Mouse (Mus musculus): ENCODE results near the gene Tgm1. TPM values are rescaled to one million over a fixed set of nuclear protein-coding genes. Genes with fewer than 3 reads are reported as not detected.

The Tgm1 gene
- total RNA-seq, 1 experiment from 2014 or later = 2.8 TPM

- no peak for ATAC-seq (replicated peaks; ENCODE audit: low read depth, poor library complexity, severe bottlenecking)
Observed at GRCm38 (mm10) chr14:55689433-55689832, 24.3 kb downstream of the Tgm1 start.

DNA sequence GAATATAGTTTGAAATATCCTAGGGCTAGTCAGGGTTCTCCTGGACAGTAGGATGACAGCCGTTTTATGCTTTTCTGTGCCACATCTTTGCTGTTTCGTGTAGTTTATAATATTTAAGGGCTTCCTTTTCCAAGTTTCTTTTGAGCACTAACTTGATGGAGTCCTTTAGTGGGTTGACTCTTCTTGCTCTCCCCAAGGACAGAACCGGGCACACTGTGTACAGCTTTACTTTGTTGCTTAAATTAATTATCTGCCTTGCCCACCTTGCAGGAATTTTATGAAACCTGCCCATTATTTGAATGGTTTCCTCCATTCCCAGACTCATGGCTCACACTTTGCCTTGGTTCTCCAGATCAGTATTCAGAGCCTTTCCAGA lies 31.6 kb downstream of the Tgm1 start:
- no peak for ATAC-seq (replicated peaks; ENCODE audit: low read depth, poor library complexity, severe bottlenecking)

- peak; percentile 94 for ATAC-seq (replicated peaks; ENCODE audit: low read depth, poor library complexity, severe bottlenecking)
Observed at GRCm38 (mm10) chr14:55681160-55682117, 32.3 kb downstream of the Tgm1 start, which contains the start of gene Tinf2. Gene Tinf2, minus strand, starts transcription at chr14:55681820.

- no peak for ATAC-seq (replicated peaks; ENCODE audit: low read depth, poor library complexity, severe bottlenecking)
Observed at GRCm38 (mm10) chr14:55677615-55678014, 36.1 kb downstream of the Tgm1 start.

- no peak for ATAC-seq (replicated peaks; ENCODE audit: low read depth, poor library complexity, severe bottlenecking)
Observed at GRCm38 (mm10) chr14:55672741-55673060, 41.0 kb downstream of the Tgm1 start.

DNA sequence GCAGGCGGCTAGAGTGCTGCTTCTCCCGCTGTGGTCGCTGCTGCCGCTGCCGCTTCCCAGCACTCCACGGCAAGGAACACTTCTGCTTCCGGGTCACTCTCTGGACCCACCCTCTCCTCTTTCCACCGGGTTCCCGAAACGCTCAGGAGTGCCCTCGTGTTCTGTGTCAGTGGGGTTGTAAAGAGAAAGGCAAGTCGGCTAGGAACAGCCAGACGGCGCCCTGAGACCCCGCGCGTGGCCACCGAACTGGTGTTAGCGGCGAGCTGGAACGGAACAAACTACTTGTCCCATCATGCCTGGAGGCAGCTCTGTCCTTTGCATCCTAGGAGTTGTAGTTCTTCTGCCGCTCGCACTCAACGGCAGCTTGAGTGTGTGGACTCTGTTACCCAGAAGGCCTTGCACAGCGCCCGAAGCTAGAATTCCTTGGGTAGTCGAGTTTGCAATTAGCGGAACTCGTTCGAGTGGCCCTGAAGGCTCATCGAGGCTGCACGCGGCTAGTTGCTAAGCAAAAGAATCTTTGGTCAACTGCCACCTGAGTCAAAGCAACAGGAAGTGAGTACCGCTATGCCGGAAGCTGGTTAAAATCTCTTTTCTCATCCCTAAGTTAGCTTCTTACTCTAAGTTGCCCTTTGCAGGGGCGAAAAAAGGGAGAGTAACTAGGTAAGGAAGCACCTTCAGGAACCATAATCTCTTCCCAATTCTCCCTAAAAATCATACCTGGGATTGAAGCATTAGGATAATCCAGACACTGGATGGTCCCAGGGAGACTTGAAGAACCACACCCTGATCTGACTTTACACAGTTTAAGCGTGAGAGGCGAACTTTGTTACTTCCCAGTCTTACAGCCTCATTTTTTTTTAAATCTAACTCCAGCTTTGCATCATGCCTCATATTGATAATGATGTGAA lies 41.6 kb downstream of the Tgm1 start, which contains the start of the genes Gmpr2 and Nedd8:
Gene Gmpr2 (plus strand): TSS at position 109 of the 908 bp plus-strand sequence.
Gene Nedd8 (minus strand): TSS at position 292 of the 908 bp plus-strand sequence.
- peak; percentile 99 for ATAC-seq (replicated peaks; ENCODE audit: low read depth, poor library complexity, severe bottlenecking)

DNA sequence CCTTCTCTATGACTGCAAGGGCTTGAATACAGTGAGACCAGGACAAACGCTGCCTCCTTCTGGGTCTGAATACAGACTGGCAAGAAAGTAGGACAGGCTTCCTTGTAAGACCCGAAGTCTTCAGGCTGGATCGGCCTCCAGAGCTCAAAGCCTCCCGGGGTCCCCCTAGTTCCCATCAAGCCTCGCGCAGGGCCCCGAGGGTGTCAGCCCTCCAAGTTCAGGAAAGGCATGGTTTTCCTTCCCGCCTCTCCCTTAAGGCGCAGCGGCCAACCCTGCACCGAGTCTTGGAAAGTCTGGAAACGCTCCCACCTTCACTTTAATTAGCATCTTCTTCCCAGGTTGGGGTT lies 42.3 kb downstream of the Tgm1 start:
- ATAC-seq (replicated peaks; ENCODE audit: low read depth, poor library complexity, severe bottlenecking) = peak; percentile 12; the same call in 1 of the 2 replicates

- ATAC-seq (replicated peaks; ENCODE audit: low read depth, poor library complexity, severe bottlenecking) = peak; percentile 13; the same call in 1 of the 2 replicates
Observed at GRCm38 (mm10) chr14:55660636-55661035, 53.1 kb downstream of the Tgm1 start.

- ATAC-seq (replicated peaks; ENCODE audit: low read depth, poor library complexity, severe bottlenecking) = peak; percentile 97
Observed at GRCm38 (mm10) chr14:55659960-55660573, 53.7 kb downstream of the Tgm1 start, which contains the start of gene Mdp1. Gene Mdp1, minus strand, starts transcription at chr14:55660508.

- ATAC-seq (replicated peaks; ENCODE audit: low read depth, poor library complexity, severe bottlenecking) = no peak
Observed at GRCm38 (mm10) chr14:55658011-55658410, 55.7 kb downstream of the Tgm1 start.

- no peak for ATAC-seq (replicated peaks; ENCODE audit: low read depth, poor library complexity, severe bottlenecking)
Observed at GRCm38 (mm10) chr14:55656935-55657334, 56.8 kb downstream of the Tgm1 start.

DNA sequence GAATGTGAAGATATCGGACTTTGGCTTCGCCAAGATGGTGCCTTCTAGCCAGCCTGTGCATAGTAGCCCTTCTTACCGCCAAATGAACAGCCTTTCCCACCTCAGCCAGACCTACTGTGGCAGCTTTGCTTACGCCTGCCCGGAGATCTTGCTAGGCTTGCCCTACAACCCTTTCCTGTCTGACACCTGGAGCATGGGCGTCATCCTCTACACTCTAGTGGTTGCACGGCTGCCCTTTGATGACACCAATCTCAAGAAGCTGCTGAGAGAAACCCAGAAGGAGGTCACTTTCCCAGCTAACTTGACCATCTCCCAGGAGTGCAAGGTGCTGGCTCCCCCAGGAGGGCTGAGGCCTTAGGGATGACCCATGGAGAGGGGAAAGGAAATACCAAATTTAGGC lies 62.2 kb downstream of the Tgm1 start:
- no peak for ATAC-seq (replicated peaks; ENCODE audit: low read depth, poor library complexity, severe bottlenecking)

Other genes with a start within 250 kb of the Tgm1 start
- gene Dhrs4, start 235.2 kb downstream of the Tgm1 start, total RNA-seq (2017) = 77.1 and 95.0 TPM in 2 replicates
- gene Carmil3, start 223.3 kb downstream of the Tgm1 start, total RNA-seq (2017) = 0.15 and 2.1 TPM in 2 replicates
- gene Cpne6, start 203.5 kb downstream of the Tgm1 start, total RNA-seq (2017) = not detected in 2 replicates
- not detected in 2 replicates for gene Nrl, start 188.9 kb downstream of the Tgm1 start, total RNA-seq (2017)
- 47.8 and 51.1 TPM in 2 replicates for gene Pck2, start 173.7 kb downstream of the Tgm1 start, total RNA-seq (2017)
- gene Dcaf11, start 153.9 kb downstream of the Tgm1 start, total RNA-seq (2017) = 41.6 and 79.5 TPM in 2 replicates
- not detected in 2 replicates for gene A730061H03Rik, start 153.5 kb downstream of the Tgm1 start, total RNA-seq (2017)
- gene Fitm1, start 138.3 kb downstream of the Tgm1 start, total RNA-seq (2017) = 1.3 TPM in 1 of 2 replicates, not detected in the other
- 329 and 372 TPM in 2 replicates for gene Psme1, start 135.8 kb downstream of the Tgm1 start, total RNA-seq (2017)
- 19.1 and 24.3 TPM in 2 replicates for gene Emc9, start 128.6 kb downstream of the Tgm1 start, total RNA-seq (2017)
- 217 and 241 TPM in 2 replicates for gene Psme2, start 122.8 kb downstream of the Tgm1 start, total RNA-seq (2017)
- gene Rnf31, start 122.2 kb downstream of the Tgm1 start, total RNA-seq (2017) = 11.9 and 21.2 TPM in 2 replicates
- 38.5 and 39.8 TPM in 2 replicates for gene Irf9, start 110.4 kb downstream of the Tgm1 start, total RNA-seq (2017)
- gene Rec8, start 95.9 kb downstream of the Tgm1 start, total RNA-seq (2017) = 8.1 and 12.7 TPM in 2 replicates
- gene Ipo4, start 78.0 kb downstream of the Tgm1 start, total RNA-seq (2017) = 23.0 and 64.0 TPM in 2 replicates
- gene Gm49378, start 76.0 kb downstream of the Tgm1 start, total RNA-seq (2017) = 0.87 and 9.9 TPM in 2 replicates
- 42.8 and 66.8 TPM in 2 replicates for gene Tm9sf1, start 70.1 kb downstream of the Tgm1 start, total RNA-seq (2017)
- 0.27 and 0.82 TPM in 2 replicates for gene Tssk4, start 63.7 kb downstream of the Tgm1 start, total RNA-seq (2017)
- gene Mdp1, start 53.4 kb downstream of the Tgm1 start, total RNA-seq (2017) = 26.2 and 28.2 TPM in 2 replicates
- gene Gmpr2, start 42.0 kb downstream of the Tgm1 start, total RNA-seq (2017) = 39.3 and 46.1 TPM in 2 replicates
- 345 and 391 TPM in 2 replicates for gene Nedd8, start 41.8 kb downstream of the Tgm1 start, total RNA-seq (2017)
- 20.9 and 24.1 TPM in 2 replicates for gene Tinf2, start 32.1 kb downstream of the Tgm1 start, total RNA-seq (2017)
- 11.6 and 15.0 TPM in 2 replicates for gene Rabggta, start 8.3 kb upstream of the Tgm1 start, total RNA-seq (2017)
- 8.3 and 23.9 TPM in 2 replicates for gene Dhrs1, start 31.8 kb upstream of the Tgm1 start, total RNA-seq (2017)
- gene Nop9, start 31.8 kb upstream of the Tgm1 start, total RNA-seq (2017) = 21.4 and 22.7 TPM in 2 replicates
- 0.14 and 1.1 TPM in 2 replicates for gene Cideb, start 44.5 kb upstream of the Tgm1 start, total RNA-seq (2017)
- gene Ltb4r2, start 47.5 kb upstream of the Tgm1 start, total RNA-seq (2017) = 0.46 and 0.49 TPM in 2 replicates
- gene Ltb4r1, start 52.0 kb upstream of the Tgm1 start, total RNA-seq (2017) = 1.5 and 6.3 TPM in 2 replicates
- not detected in 2 replicates for gene Adcy4, start 70.2 kb upstream of the Tgm1 start, total RNA-seq (2017)
- gene Ripk3, start 74.9 kb upstream of the Tgm1 start, total RNA-seq (2017) = 33.0 and 43.3 TPM in 2 replicates
- not detected in 2 replicates for gene Nfatc4, start 109.2 kb upstream of the Tgm1 start, total RNA-seq (2017)
- 5.9 and 6.5 TPM in 2 replicates for gene Nynrin, start 140.1 kb upstream of the Tgm1 start, total RNA-seq (2017)
- gene Cbln3, start 170.5 kb upstream of the Tgm1 start, total RNA-seq (2017) = not detected in 2 replicates
- gene Khnyn, start 171.0 kb upstream of the Tgm1 start, total RNA-seq (2017) = 17.4 and 20.9 TPM in 2 replicates
- gene Sdr39u1, start 186.4 kb upstream of the Tgm1 start, total RNA-seq (2017) = 7.8 and 11.8 TPM in 2 replicates
- gene Cma1, start 230.7 kb upstream of the Tgm1 start, total RNA-seq (2017) = not detected in 2 replicates
- not detected in 2 replicates for gene Cma2, start 237.1 kb upstream of the Tgm1 start, total RNA-seq (2017)